Mouse (Mus musculus) heart, embryonic 14.5 days (tissue): ENCODE data around the gene Opa3. TPM values are rescaled to one million over a fixed set of nuclear protein-coding genes. Genes with fewer than 3 reads are reported as not detected.

Experiments used
- ATAC-seq: fragments of 200-750 bp; cut with Nextera tagmentation; 2 replicates; pipeline ENCODE4 v1.8.0; 2017; ENCODE audit warnings: low read depth, moderate TSS enrichment; ENCODE audit not compliant: insufficient number of reproducible peaks, insufficient read depth, low FRiP score
- H3K27ac ChIP-seq, 2 experiments: fragments of 200-500 bp in 1 of 2; fragments of 300-500 bp in 1 of 2; sonication (generic) in 1 of 2; replicated peaks in 1 of 2; 2 replicates each; pipeline ENCODE4 v1.5.1; 2012 to 2014; ENCODE audit warnings: low read depth in 2 of 2, low read length in 2 of 2, control low read depth in 1 of 2, mild to moderate bottlenecking in 1 of 2, mixed read lengths in 1 of 2; ENCODE audit not compliant: control insufficient read depth in 1 of 2, insufficient read depth in 1 of 2
- H3K27me3 ChIP-seq: fragments of 300-500 bp; sonication (generic); 2 replicates; pipeline ENCODE4 v1.6.1; 2014; ENCODE audit warnings: mild to moderate bottlenecking, low read length, control low read depth; ENCODE audit not compliant: control insufficient read depth, insufficient read depth
- H3K36me3 ChIP-seq: fragments of 300-500 bp; sonication (generic); 2 replicates; pipeline ENCODE4 v1.6.1; 2014; ENCODE audit warnings: mild to moderate bottlenecking, control low read depth, low read length, mixed read lengths; ENCODE audit not compliant: control insufficient read depth, insufficient read depth
- H3K4me1 ChIP-seq, 2 experiments: fragments of 200-500 bp in 1 of 2; fragments of 300-500 bp in 1 of 2; sonication (generic) in 1 of 2; 2 replicates each; pipeline ENCODE4 v1.6.1; 2012 to 2014; ENCODE audit warnings: low read length in 2 of 2, control low read depth in 1 of 2, mixed read lengths in 1 of 2; ENCODE audit not compliant: control insufficient read depth in 2 of 2, insufficient read depth in 2 of 2
- H3K4me2 ChIP-seq: fragments of 300-500 bp; sonication (generic); 2 replicates; pipeline ENCODE4 v1.6.1; 2014; ENCODE audit warnings: mild to moderate bottlenecking, low read length
- H3K4me3 ChIP-seq, 2 experiments: fragments of 200-500 bp in 1 of 2; fragments of 300-500 bp in 1 of 2; sonication (generic) in 1 of 2; 2 replicates each; pipeline ENCODE4 v1.5.1; 2012 to 2014; ENCODE audit warnings: low read length in 2 of 2, mild to moderate bottlenecking in 2 of 2, control low read depth in 1 of 2, low read depth in 1 of 2, moderate library complexity in 1 of 2; ENCODE audit not compliant: control insufficient read depth in 1 of 2, insufficient read depth in 1 of 2
- H3K9ac ChIP-seq: fragments of 300-500 bp; sonication (generic); 2 replicates; pipeline ENCODE4 v1.6.1; 2014; ENCODE audit warnings: mild to moderate bottlenecking, low read length
- H3K9me3 ChIP-seq: fragments of 300-500 bp; sonication (generic); 2 replicates; pipeline ENCODE4 v1.6.1; 2016; ENCODE audit warnings: low read length, control low read depth; ENCODE audit not compliant: control insufficient read depth
- WGBS: fragments of 180-500 bp; shearing (Covaris S2); extraction: QIAGEN DNeasy Blood & Tissue Kit; methylation state at CpG from one replicate; pipeline ENCODE4 v1.1.7; 2014; 5-methylcytosine and 5-hydroxymethylcytosine counted together
- polyA plus RNA-seq: library from polyadenylated mRNA; unstranded; fragments of >200 nt; fragmentation: Nextera tagmentation; extraction: Ambion mirVana; gene quantifications from 2 replicates; pipeline ENCODE4 v1.2.1, GENCODE M21; 2014

Opa3 gene
- polyA plus RNA-seq, 1 experiment from 2014 or later = 36.5 TPM

GRCm38 (mm10) chr7:19194676-19195075 is 33.5 kb upstream of the Opa3 start:
- H3K9ac ChIP-seq = no peak overlapping the region
- no peaks in the 10 kb centered on the region for H3K27me3 ChIP-seq
- ATAC-seq = no peak
- WGBS = over 99% methylated on average over 4 of the region's 4 CpGs
- peaks cover 77% of the 10 kb centered on the region for H3K36me3 ChIP-seq
- peaks cover 4% of the 10 kb centered on the region; the same call in 1 of the 2 replicates for H3K9me3 ChIP-seq
- no peaks in the 10 kb centered on the region for H3K4me1 ChIP-seq
- H3K4me3 ChIP-seq = no peak overlapping the region
- H3K27ac ChIP-seq = no peak overlapping the region
- no peak overlapping the region for H3K4me2 ChIP-seq

DNA sequence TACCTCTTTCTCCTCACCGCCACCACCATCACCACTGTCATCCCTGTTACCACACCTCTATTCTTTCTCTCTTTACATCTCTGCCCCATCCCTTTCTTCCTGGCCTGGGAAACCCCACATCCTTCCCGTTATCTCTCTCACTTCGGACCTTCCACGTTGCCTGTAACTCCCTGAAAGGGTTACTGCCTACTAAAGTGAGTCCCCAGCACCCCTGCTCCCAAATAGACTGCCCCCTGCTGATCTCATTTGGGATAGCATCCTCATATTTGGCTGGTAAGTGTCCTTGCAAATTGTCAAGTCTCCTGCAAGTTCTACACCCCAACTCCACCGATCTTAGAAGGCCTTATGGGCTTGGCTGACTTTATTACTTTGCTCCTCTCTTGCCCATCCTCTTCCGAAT is 31.5 kb upstream of the Opa3 start:
- no peaks in the 10 kb centered on the region for H3K4me1 ChIP-seq
- peaks cover 4% of the 10 kb centered on the region; the same call in 1 of the 2 replicates for H3K9me3 ChIP-seq
- H3K27ac ChIP-seq = no peak overlapping the region
- H3K36me3 ChIP-seq = peaks cover 82% of the 10 kb centered on the region
- no peaks in the 10 kb centered on the region for H3K27me3 ChIP-seq
- ATAC-seq = no peak
- H3K4me3 ChIP-seq = no peak overlapping the region
- WGBS = 48% methylated on average over 6 of the region's 6 CpGs
- no peak overlapping the region for H3K4me2 ChIP-seq
- no peak overlapping the region for H3K9ac ChIP-seq

GRCm38 (mm10) chr7:19197985-19198384 is 30.1 kb upstream of the Opa3 start:
- Histone ChIP-seq H3K9ac (no peak overlapping the region), H3K9me3 (peaks cover 4% of the 10 kb centered on the region; the same call in 1 of the 2 replicates), H3K4me3 (no peak overlapping the region), H3K27ac (no peak overlapping the region), H3K36me3 (peaks cover 82% of the 10 kb centered on the region), H3K4me1 (no peaks in the 10 kb centered on the region), H3K27me3 (no peaks in the 10 kb centered on the region), H3K4me2 (no peak overlapping the region)
- 28% methylated on average over 2 of the region's 2 CpGs for WGBS
- no peak for ATAC-seq

DNA sequence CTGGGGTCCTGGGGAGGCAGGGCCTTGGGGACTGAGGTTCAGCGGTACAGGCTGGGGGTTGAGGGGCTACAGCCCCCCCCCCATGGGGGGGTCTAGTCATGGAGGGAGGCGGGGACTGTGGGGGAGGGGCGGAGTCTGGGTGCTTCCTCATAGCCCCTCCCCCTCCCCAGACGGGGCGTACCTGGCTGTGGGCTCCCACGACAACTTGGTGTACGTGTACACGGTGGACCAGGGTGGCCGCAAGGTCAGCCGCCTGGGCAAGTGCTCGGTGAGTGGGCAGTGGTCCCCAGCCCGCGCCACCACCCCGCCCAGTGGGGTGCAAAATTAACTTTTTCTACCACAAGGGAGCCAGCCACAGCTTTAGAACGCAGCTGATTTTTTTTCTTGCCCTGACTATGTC is 26.5 kb upstream of the Opa3 start:
- Histone ChIP-seq H3K4me3 (no peak overlapping the region), H3K36me3 (peaks cover 82% of the 10 kb centered on the region), H3K9ac (no peak overlapping the region), H3K27me3 (no peaks in the 10 kb centered on the region), H3K4me1 (no peaks in the 10 kb centered on the region), H3K4me2 (no peak overlapping the region), H3K27ac (no peak overlapping the region), H3K9me3 (no peaks in the 10 kb centered on the region)
- 67% methylated on average over 12 of the region's 15 CpGs for WGBS
- no peak for ATAC-seq

- Histone ChIP-seq H3K4me1 (no peaks in the 10 kb centered on the region), H3K36me3 (peaks cover 76% of the 10 kb centered on the region), H3K27ac (no peak overlapping the region), H3K4me2 (no peak overlapping the region), H3K4me3 (no peak overlapping the region), H3K27me3 (no peaks in the 10 kb centered on the region), H3K9ac (no peak overlapping the region), H3K9me3 (no peaks in the 10 kb centered on the region)
- 66% methylated on average over 15 of the region's 15 CpGs for WGBS
- no peak for ATAC-seq
These were observed 25.9 kb upstream of the Opa3 start for GRCm38 (mm10) chr7:19202065-19202850.

- WGBS = 72% methylated on average over 13 of the region's 13 CpGs
- no peaks in the 10 kb centered on the region for H3K27me3 ChIP-seq
- H3K27ac ChIP-seq = no peak overlapping the region
- H3K4me1 ChIP-seq = peaks cover 2 to 8% of the 10 kb centered on the region in 2 experiments; a peak in 2 of 4 replicates
- ATAC-seq = no peak
- peaks cover 29% of the 10 kb centered on the region for H3K36me3 ChIP-seq
- H3K4me2 ChIP-seq = no peak overlapping the region
- no peak overlapping the region for H3K4me3 ChIP-seq
- no peak overlapping the region for H3K9ac ChIP-seq
- H3K9me3 ChIP-seq = no peaks in the 10 kb centered on the region
These were observed 19.8 kb upstream of the Opa3 start for GRCm38 (mm10) chr7:19208201-19208910.

DNA sequence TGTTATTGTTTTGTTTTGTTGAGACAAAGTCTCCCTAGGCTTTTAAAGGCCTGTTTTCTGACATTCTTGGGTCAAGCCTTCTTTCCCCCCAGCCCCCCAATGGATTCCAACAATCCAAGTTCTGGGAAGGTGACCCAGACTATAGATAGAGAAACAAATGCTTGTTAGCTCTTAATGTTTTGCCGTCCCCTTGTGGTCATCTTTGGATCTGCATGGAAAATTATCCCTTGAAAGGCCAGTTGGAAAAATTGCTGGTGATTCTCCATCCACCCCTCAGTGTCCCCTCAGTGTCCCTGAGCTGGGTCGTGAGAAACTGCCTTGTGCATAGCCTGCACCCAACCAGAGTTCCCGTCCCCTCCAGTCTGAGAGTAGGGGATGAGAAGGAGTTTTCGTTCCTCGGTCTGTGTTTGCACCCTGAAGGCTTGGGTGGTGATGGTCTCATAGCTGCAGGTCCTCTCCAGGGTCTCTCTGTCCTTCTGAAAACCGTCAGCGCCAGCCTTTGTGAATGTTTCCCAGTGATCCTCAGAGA is 19.1 kb upstream of the Opa3 start:
- Histone ChIP-seq H3K4me1 (peaks cover 2 to 9% of the 10 kb centered on the region in 2 experiments; a peak in 2 of 4 replicates), H3K27ac (no peak overlapping the region), H3K4me3 (no peak overlapping the region), H3K27me3 (no peaks in the 10 kb centered on the region), H3K36me3 (peaks cover 25% of the 10 kb centered on the region), H3K9ac (no peak overlapping the region), H3K9me3 (no peaks in the 10 kb centered on the region), H3K4me2 (no peak overlapping the region)
- ATAC-seq = no peak
- WGBS = 48% methylated on average over 7 of the region's 7 CpGs
